Mouse (Mus musculus): ENCODE data around the gene Mab21l2.

DNA sequence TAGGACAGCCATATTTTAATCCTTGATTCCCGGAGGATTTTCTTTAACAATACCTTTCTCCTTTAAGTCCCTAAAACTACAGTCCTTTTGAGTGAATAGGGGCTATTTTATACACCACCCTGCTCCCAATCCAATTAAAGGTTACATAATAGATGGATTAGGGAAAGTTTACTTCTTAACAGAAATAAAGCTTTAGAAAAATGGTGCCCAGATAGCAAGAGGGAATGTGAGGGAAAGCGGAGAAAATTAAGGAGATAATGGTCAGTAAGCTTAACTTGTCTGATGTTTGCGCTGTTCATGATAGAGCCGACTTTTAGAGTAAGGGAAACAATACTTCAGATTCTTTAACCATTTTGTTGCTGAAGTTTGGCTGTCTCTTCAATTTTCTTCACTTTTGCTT, 23.1 kb upstream of the Mab21l2 start:
- no peak for TF ChIP-seq CTCF (IDR thresholded peaks at IDR 0.05; ENCODE audit: control insufficient read depth, insufficient read depth, low read length)
- no peak for TF ChIP-seq POLR2A (IDR thresholded peaks at IDR 0.05; ENCODE audit: borderline replicate concordance, control insufficient read depth, low read depth, low read length)
